Mouse (Mus musculus) midbrain, embryonic 16.5 days (tissue): ENCODE measurements around the gene Atl2. TPM values are rescaled to one million over a fixed set of nuclear protein-coding genes. Genes with fewer than 3 reads are reported as not detected.

Source experiments
- ATAC-seq: fragments of 200-750 bp; cut with Nextera tagmentation; 2 replicates; pipeline ENCODE4 v1.8.0; 2017; ENCODE audit warnings: moderate TSS enrichment
- H3K27ac ChIP-seq: fragments of 300-500 bp; sonication (generic); 2 replicates; pipeline ENCODE4 v1.5.1; 2014; ENCODE audit warnings: mild to moderate bottlenecking, low read length, mixed read lengths
- H3K27me3 ChIP-seq: fragments of 300-500 bp; sonication (generic); 2 replicates; pipeline ENCODE4 v1.6.1; 2014; ENCODE audit warnings: low read depth, low read length, mixed read lengths; ENCODE audit not compliant: control insufficient read depth, insufficient read depth
- H3K36me3 ChIP-seq: fragments of 300-500 bp; sonication (generic); 2 replicates; pipeline ENCODE4 v1.6.1; 2014; ENCODE audit warnings: mild to moderate bottlenecking, low read length, moderate library complexity, mixed read lengths; ENCODE audit not compliant: control insufficient read depth, insufficient read depth
- H3K4me1 ChIP-seq: fragments of 300-500 bp; sonication (generic); 2 replicates; pipeline ENCODE4 v1.6.1; 2014; ENCODE audit warnings: mild to moderate bottlenecking, low read length, mixed read lengths; ENCODE audit not compliant: control insufficient read depth, insufficient read depth
- H3K4me2 ChIP-seq: fragments of 300-500 bp; sonication (generic); 2 replicates; pipeline ENCODE4 v1.6.1; 2014; ENCODE audit warnings: mild to moderate bottlenecking, low read length, mixed read lengths
- H3K4me3 ChIP-seq: fragments of 300-500 bp; sonication (generic); 2 replicates; pipeline ENCODE4 v1.5.1; 2014; ENCODE audit warnings: low read depth, mild to moderate bottlenecking, low read length, moderate library complexity, mixed read lengths
- H3K9ac ChIP-seq: fragments of 300-500 bp; sonication (generic); 2 replicates; pipeline ENCODE4 v1.6.1; 2014; ENCODE audit warnings: low read depth, low read length, mixed read lengths
- H3K9me3 ChIP-seq: fragments of 300-500 bp; sonication (generic); replicated peaks from 2 replicates; pipeline ENCODE4 v1.6.1; 2014; ENCODE audit warnings: mild to moderate bottlenecking, low read length, mixed read lengths; ENCODE audit not compliant: control insufficient read depth, poor library complexity, severe bottlenecking
- WGBS: fragments of 180-500 bp; shearing (Covaris S2); extraction: QIAGEN DNeasy Blood & Tissue Kit; methylation state at CpG from one replicate; pipeline ENCODE4 v1.1.7; 2014; 5-methylcytosine and 5-hydroxymethylcytosine counted together
- polyA plus RNA-seq: library from polyadenylated mRNA; unstranded; fragments of >200 nt; fragmentation: Nextera tagmentation; extraction: Ambion mirVana; gene quantifications from 2 replicates; pipeline ENCODE4 v1.2.1, GENCODE M21; 2015

Atl2 gene
- polyA plus RNA-seq, 1 experiment from 2014 or later = 39.2 TPM

GRCm38 (mm10) chr17:79906791-79907494, 11.0 kb upstream of the Atl2 start:
- Histone ChIP-seq H3K4me2 (no peak overlapping the region), H3K9me3 (no peaks in the 10 kb centered on the region), H3K27ac (no peak overlapping the region), H3K9ac (no peak overlapping the region), H3K4me1 (no peaks in the 10 kb centered on the region), H3K36me3 (no peaks in the 10 kb centered on the region), H3K4me3 (no peak overlapping the region), H3K27me3 (no peaks in the 10 kb centered on the region)
- no peak for ATAC-seq
- 90% methylated on average over 8 of the region's 8 CpGs for WGBS

- no peaks in the 10 kb centered on the region for H3K27me3 ChIP-seq
- no peak overlapping the region for H3K4me2 ChIP-seq
- H3K36me3 ChIP-seq = no peaks in the 10 kb centered on the region
- no peak overlapping the region for H3K4me3 ChIP-seq
- H3K9ac ChIP-seq = no peak overlapping the region
- no peak for ATAC-seq
- WGBS = 97% methylated on average over 4 of the region's 4 CpGs
- no peaks in the 10 kb centered on the region; the same call in 1 of the 2 replicates for H3K4me1 ChIP-seq
- no peak overlapping the region for H3K27ac ChIP-seq
- H3K9me3 ChIP-seq = no peaks in the 10 kb centered on the region
These were observed 8.7 kb upstream of the Atl2 start for GRCm38 (mm10) chr17:79904593-79904992.

- no peaks in the 10 kb centered on the region for H3K36me3 ChIP-seq
- 38% methylated on average over 6 of the region's 6 CpGs for WGBS
- H3K27me3 ChIP-seq = peaks cover 3% of the 10 kb centered on the region; the same call in 1 of the 2 replicates
- no peak overlapping the region for H3K9ac ChIP-seq
- H3K4me3 ChIP-seq = no peak overlapping the region
- no peak overlapping the region for H3K4me2 ChIP-seq
- H3K27ac ChIP-seq = no peak overlapping the region
- no peaks in the 10 kb centered on the region for H3K9me3 ChIP-seq
- H3K4me1 ChIP-seq = no peaks in the 10 kb centered on the region; the same call in 1 of the 2 replicates
- no peak for ATAC-seq
These were observed 5.3 kb upstream of the Atl2 start for GRCm38 (mm10) chr17:79901207-79901606.

GRCm38 (mm10) chr17:79898156-79898746, 2.3 kb upstream of the Atl2 start:
- Histone ChIP-seq H3K4me3 (no peak overlapping the region), H3K9ac (no peak overlapping the region), H3K27me3 (peaks cover 3% of the 10 kb centered on the region; the same call in 1 of the 2 replicates), H3K36me3 (no peaks in the 10 kb centered on the region), H3K4me1 (peaks cover 10% of the 10 kb centered on the region), H3K4me2 (no peak overlapping the region), H3K9me3 (no peaks in the 10 kb centered on the region), H3K27ac (no peak overlapping the region)
- no peak for ATAC-seq
- WGBS = 91% methylated on average over 6 of the region's 6 CpGs

GRCm38 (mm10) chr17:79897666-79898065, 1.7 kb upstream of the Atl2 start:
- WGBS = 77% methylated on average over 3 of the region's 3 CpGs
- Histone ChIP-seq H3K4me3 (no peak overlapping the region), H3K4me1 (peaks cover 10% of the 10 kb centered on the region), H3K36me3 (no peaks in the 10 kb centered on the region), H3K9ac (no peak overlapping the region), H3K9me3 (no peaks in the 10 kb centered on the region), H3K4me2 (no peak overlapping the region), H3K27me3 (peaks cover 3% of the 10 kb centered on the region; the same call in 1 of the 2 replicates), H3K27ac (no peak overlapping the region)
- no peak for ATAC-seq

GRCm38 (mm10) chr17:79894971-79895882, 696 bp downstream of the Atl2 start:
- under 1% methylated on average over 56 of the region's 100 CpGs for WGBS
- Histone ChIP-seq H3K4me2 (peak overlapping the region; percentile 50), H3K9ac (peak overlapping the region; percentile 84), H3K27me3 (peaks cover 3% of the 10 kb centered on the region; the same call in 1 of the 2 replicates), H3K4me1 (peaks cover 10% of the 10 kb centered on the region), H3K27ac (peak overlapping the region; percentile 88), H3K9me3 (no peaks in the 10 kb centered on the region), H3K4me3 (peak overlapping the region; percentile 86), H3K36me3 (no peaks in the 10 kb centered on the region)
- ATAC-seq = peak; percentile 87

GRCm38 (mm10) chr17:79894054-79894453, 1.9 kb downstream of the Atl2 start:
- H3K9me3 ChIP-seq = no peaks in the 10 kb centered on the region
- 74% methylated on average over 4 of the region's 4 CpGs for WGBS
- no peak for ATAC-seq
- peak overlapping the region; percentile 50 for H3K4me2 ChIP-seq
- peaks cover 10% of the 10 kb centered on the region for H3K4me1 ChIP-seq
- no peak overlapping the region for H3K4me3 ChIP-seq
- no peaks in the 10 kb centered on the region for H3K36me3 ChIP-seq
- no peak overlapping the region for H3K27ac ChIP-seq
- no peak overlapping the region for H3K9ac ChIP-seq
- H3K27me3 ChIP-seq = peaks cover 3% of the 10 kb centered on the region; the same call in 1 of the 2 replicates

GRCm38 (mm10) chr17:79891944-79892343, 4.0 kb downstream of the Atl2 start:
- Histone ChIP-seq H3K4me3 (no peak overlapping the region), H3K36me3 (no peaks in the 10 kb centered on the region), H3K27me3 (no peaks in the 10 kb centered on the region), H3K9ac (no peak overlapping the region), H3K4me2 (no peak overlapping the region), H3K27ac (no peak overlapping the region), H3K4me1 (peaks cover 16% of the 10 kb centered on the region), H3K9me3 (no peaks in the 10 kb centered on the region)
- no peak for ATAC-seq
- 64% methylated on average over 7 of the region's 7 CpGs for WGBS
